Mouse (Mus musculus): ENCODE data around the gene Asic4. TPM values are rescaled to one million over a fixed set of nuclear protein-coding genes. Genes with fewer than 3 reads are reported as not detected.

Gene Asic4
- polyA plus RNA-seq, 1 experiment from 2014 or later: 2.3 TPM

- H3K27ac ChIP-seq: no peak overlapping the region
- no peaks in the 10 kb centered on the region for H3K27me3 ChIP-seq (ENCODE audit: insufficient read depth, poor library complexity, severe bottlenecking)
- H3K9me3 ChIP-seq: no peaks in the 10 kb centered on the region
- no peak for DNase-seq (ENCODE audit: low spot score)
- no peak overlapping the region for H3K4me3 ChIP-seq
- peaks cover 71% of the 10 kb centered on the region for H3K36me3 ChIP-seq
- peaks cover 43% of the 10 kb centered on the region for H3K4me1 ChIP-seq
- 90% methylated on average over 9 of the region's 9 CpGs for WGBS
These were observed 51.7 kb downstream of the Asic4 start for GRCm38 (mm10) chr1:75501905-75502304.

GRCm38 (mm10) chr1:75502945-75503650 is 52.9 kb downstream of the Asic4 start:
- Histone ChIP-seq H3K27ac (no peak overlapping the region), H3K27me3 (ENCODE audit: insufficient read depth, poor library complexity, severe bottlenecking) (no peaks in the 10 kb centered on the region), H3K4me1 (peaks cover 55% of the 10 kb centered on the region), H3K4me3 (peak overlapping the region; percentile 96), H3K9me3 (no peaks in the 10 kb centered on the region), H3K36me3 (peaks cover 59% of the 10 kb centered on the region)
- WGBS: 78% methylated on average over 25 of the region's 25 CpGs
- no peak for DNase-seq (ENCODE audit: low spot score)

GRCm38 (mm10) chr1:75503651-75503980 is 53.4 kb downstream of the Asic4 start:
- Histone ChIP-seq H3K27ac (no peak overlapping the region), H3K4me3 (peak overlapping the region; percentile 96), H3K27me3 (ENCODE audit: insufficient read depth, poor library complexity, severe bottlenecking) (no peaks in the 10 kb centered on the region), H3K36me3 (peaks cover 54% of the 10 kb centered on the region), H3K9me3 (no peaks in the 10 kb centered on the region), H3K4me1 (peaks cover 59% of the 10 kb centered on the region)
- peak; percentile 74 for DNase-seq (ENCODE audit: low spot score)
- WGBS: 58% methylated on average over 23 of the region's 23 CpGs

- Histone ChIP-seq H3K36me3 (peaks cover 45% of the 10 kb centered on the region), H3K4me3 (peak overlapping the region; percentile 96), H3K9me3 (no peaks in the 10 kb centered on the region), H3K27ac (peak overlapping the region; percentile 99; the same call in 1 of the 2 replicates), H3K4me1 (peaks cover 67% of the 10 kb centered on the region), H3K27me3 (ENCODE audit: insufficient read depth, poor library complexity, severe bottlenecking) (no peaks in the 10 kb centered on the region)
- DNase-seq (ENCODE audit: low spot score): no peak
- WGBS: 45% methylated on average over 9 of the region's 9 CpGs
These were observed 54.2 kb downstream of the Asic4 start for GRCm38 (mm10) chr1:75504256-75505045.

GRCm38 (mm10) chr1:75505159-75505955 is 55.1 kb downstream of the Asic4 start:
- Histone ChIP-seq H3K27ac (peak overlapping the region; percentile 99), H3K4me1 (peaks cover 76% of the 10 kb centered on the region), H3K9me3 (no peaks in the 10 kb centered on the region), H3K27me3 (ENCODE audit: insufficient read depth, poor library complexity, severe bottlenecking) (no peaks in the 10 kb centered on the region), H3K36me3 (peaks cover 36% of the 10 kb centered on the region), H3K4me3 (peak overlapping the region; percentile 96)
- peak; percentile 86 for DNase-seq (ENCODE audit: low spot score)
- under 1% methylated on average over 83 of the region's 84 CpGs for WGBS

GRCm38 (mm10) chr1:75505956-75506831 is 56.0 kb downstream of the Asic4 start, which contains the start of gene Obsl1:
Gene Obsl1, minus strand, starts transcription at chr1:75506452.
- WGBS: under 1% methylated on average over 54 of the region's 65 CpGs

GRCm38 (mm10) chr1:75507006-75507405 is 56.8 kb downstream of the Asic4 start, which contains the start of gene Inha:
Gene Inha, plus strand, starts transcription at chr1:75507077.
- WGBS: 36% methylated on average over 10 of the region's 10 CpGs
- H3K4me1 ChIP-seq: peaks cover 90% of the 10 kb centered on the region
- H3K4me3 ChIP-seq: peak within 1 kb of the TSS; percentile 96
- no peaks in the 10 kb centered on the region for H3K27me3 ChIP-seq (ENCODE audit: insufficient read depth, poor library complexity, severe bottlenecking)
- peaks cover 20% of the 10 kb centered on the region for H3K36me3 ChIP-seq
- DNase-seq (ENCODE audit: low spot score): peak; percentile 76
- H3K27ac ChIP-seq: peak within 1 kb of the TSS; percentile 99
- H3K9me3 ChIP-seq: no peaks in the 10 kb centered on the region

More at GRCm38 (mm10) chr1:75505956-75506831, 56.0 kb downstream of the Asic4 start, which contains the start of gene Obsl1:
- H3K4me1 ChIP-seq: peaks cover 85% of the 10 kb centered on the region
- H3K4me3 ChIP-seq: peak within 1 kb of the TSS; percentile 96
- H3K27me3 ChIP-seq (ENCODE audit: insufficient read depth, poor library complexity, severe bottlenecking): no peaks in the 10 kb centered on the region
- H3K36me3 ChIP-seq: peaks cover 28% of the 10 kb centered on the region
- peak within 1 kb of the TSS; percentile 99 for H3K27ac ChIP-seq
- DNase-seq (ENCODE audit: low spot score): peak; percentile 96
- no peaks in the 10 kb centered on the region for H3K9me3 ChIP-seq

- peaks cover 84% of the 10 kb centered on the region for H3K4me1 ChIP-seq
- no peak overlapping the region for H3K4me3 ChIP-seq
- 42% methylated on average over 20 of the region's 20 CpGs for WGBS
- peak overlapping the region; percentile 89 for H3K27ac ChIP-seq
- H3K27me3 ChIP-seq (ENCODE audit: insufficient read depth, poor library complexity, severe bottlenecking): no peaks in the 10 kb centered on the region
- no peak for DNase-seq (ENCODE audit: low spot score)
- no peaks in the 10 kb centered on the region for H3K9me3 ChIP-seq
- H3K36me3 ChIP-seq: no peaks in the 10 kb centered on the region; the same call in 1 of the 2 replicates
These were observed 59.4 kb downstream of the Asic4 start for GRCm38 (mm10) chr1:75509586-75509985.

- no peak overlapping the region for H3K4me3 ChIP-seq
- peak overlapping the region; percentile 89 for H3K27ac ChIP-seq
- H3K9me3 ChIP-seq: no peaks in the 10 kb centered on the region
- no peaks in the 10 kb centered on the region for H3K36me3 ChIP-seq
- no peak for DNase-seq (ENCODE audit: low spot score)
- peaks cover 83% of the 10 kb centered on the region for H3K4me1 ChIP-seq
- no peaks in the 10 kb centered on the region for H3K27me3 ChIP-seq (ENCODE audit: insufficient read depth, poor library complexity, severe bottlenecking)
- WGBS: 46% methylated on average over 5 of the region's 5 CpGs
These were observed 59.9 kb downstream of the Asic4 start for GRCm38 (mm10) chr1:75510154-75510553.

DNA sequence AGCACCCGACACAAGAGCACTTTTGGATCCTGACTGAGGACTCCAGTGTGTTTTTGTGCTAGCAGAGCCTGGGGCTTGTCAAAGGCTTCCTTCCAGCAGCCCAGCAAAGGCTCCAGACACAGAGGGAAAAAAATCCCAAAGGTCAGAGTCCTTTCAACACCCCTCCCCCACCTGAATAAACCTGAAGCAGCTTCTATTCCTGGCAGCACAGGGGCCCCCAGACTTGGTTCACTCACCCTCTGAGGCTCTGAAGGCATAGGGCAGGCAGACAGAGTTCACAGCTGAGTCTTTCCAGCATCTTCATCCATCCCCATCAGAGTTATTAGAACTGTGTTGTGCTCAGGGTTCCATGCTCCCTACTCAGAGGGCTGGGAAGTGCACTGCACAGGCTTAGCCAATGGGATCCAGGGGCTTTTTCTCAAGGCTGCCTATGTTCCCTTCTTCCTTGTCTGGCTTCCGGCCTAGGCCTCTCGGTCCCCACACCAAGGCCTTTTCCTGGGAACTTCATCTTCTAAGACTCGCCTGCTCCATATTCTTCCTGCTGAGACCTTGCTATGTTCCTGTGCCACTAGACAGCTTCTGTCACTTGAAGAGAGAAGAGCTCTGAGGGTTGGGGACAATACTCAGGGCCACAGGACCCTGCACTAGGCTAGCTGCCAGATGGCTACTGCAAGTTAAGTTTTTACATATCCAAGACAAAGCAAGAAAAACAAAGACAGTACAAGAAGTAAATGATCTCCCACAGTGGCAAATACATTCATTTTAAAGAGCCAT is 61.4 kb downstream of the Asic4 start:
- 31% methylated on average over 4 of the region's 4 CpGs for WGBS
- peaks cover 79% of the 10 kb centered on the region for H3K4me1 ChIP-seq
- H3K4me3 ChIP-seq: peak overlapping the region; percentile 12; the same call in 1 of the 2 replicates
- no peaks in the 10 kb centered on the region for H3K9me3 ChIP-seq
- no peaks in the 10 kb centered on the region for H3K27me3 ChIP-seq (ENCODE audit: insufficient read depth, poor library complexity, severe bottlenecking)
- peak; percentile 89 for DNase-seq (ENCODE audit: low spot score)
- H3K27ac ChIP-seq: peak overlapping the region; percentile 89
- no peaks in the 10 kb centered on the region for H3K36me3 ChIP-seq

DNA sequence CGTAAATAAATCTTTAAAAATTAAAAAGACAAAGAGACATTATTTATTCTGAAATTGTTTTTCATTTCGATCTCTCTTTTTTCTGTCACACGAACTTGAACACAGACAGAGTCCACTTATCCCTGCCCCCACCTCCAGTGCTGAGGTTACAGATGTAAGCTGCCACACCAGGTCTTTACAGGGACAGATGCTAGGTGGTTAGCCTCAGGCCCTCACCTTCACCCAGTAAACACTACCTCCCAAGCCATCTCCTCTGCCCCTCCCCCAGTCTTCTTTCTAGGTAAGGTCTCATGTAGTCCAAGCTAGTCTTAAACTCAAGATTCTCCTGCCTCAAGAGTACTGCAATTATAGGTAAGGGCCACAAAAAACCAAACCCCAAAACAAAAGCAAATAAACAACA is 62.3 kb downstream of the Asic4 start:
- H3K4me1 ChIP-seq: peaks cover 79% of the 10 kb centered on the region
- H3K9me3 ChIP-seq: no peaks in the 10 kb centered on the region
- 86% methylated on average over 3 of the region's 3 CpGs for WGBS
- H3K36me3 ChIP-seq: no peaks in the 10 kb centered on the region
- H3K27ac ChIP-seq: peak overlapping the region; percentile 89
- DNase-seq (ENCODE audit: low spot score): no peak
- no peak overlapping the region for H3K4me3 ChIP-seq
- H3K27me3 ChIP-seq (ENCODE audit: insufficient read depth, poor library complexity, severe bottlenecking): no peaks in the 10 kb centered on the region

Data from heart, embryonic 10.5 days (tissue).